Mouse (Mus musculus) thymus, postnatal 0 days (tissue): ENCODE results near the gene Agtrap. TPM values are rescaled to one million over a fixed set of nuclear protein-coding genes. Genes with fewer than 3 reads are reported as not detected.
"Not testable (repeated sequence)": the region's sequence is repeated elsewhere in the genome, so short reads cannot be mapped to it uniquely, and the experiment has no call there.

ENCODE experiments used
- DNase-seq: peaks from one replicate; pipeline ENCODE4 v3.0.0-alpha.2; 2015; ENCODE audit warnings: low spot score
- polyA plus RNA-seq: library from polyadenylated mRNA; unstranded; fragments of >200 nt; fragmentation: Nextera tagmentation; extraction: Ambion mirVana; gene quantifications from 2 replicates; pipeline ENCODE4 v1.2.1, GENCODE M21; 2015

The Agtrap gene
- 43.3 and 45.2 TPM in 2 replicates for polyA plus RNA-seq

GRCm38 (mm10) chr4:148087907-148088527 is at the start of gene Agtrap:
Gene Agtrap (minus strand): TSS chr4:148088031.
- DNase-seq = peak; percentile 93

- no peak for DNase-seq
Measured at GRCm38 (mm10) chr4:148137503-148137902, 49.7 kb upstream of the Agtrap start.

- no peak for DNase-seq
Measured at GRCm38 (mm10) chr4:148134988-148135387, 47.2 kb upstream of the Agtrap start.

- DNase-seq = no peak
Measured at GRCm38 (mm10) chr4:148131497-148132081, 43.8 kb upstream of the Agtrap start.

- no peak for DNase-seq
Measured at GRCm38 (mm10) chr4:148130561-148131413, 43.0 kb upstream of the Agtrap start, which contains the start of gene Draxin. Gene Draxin (minus strand): TSS chr4:148130698.

- DNase-seq = no peak
Measured at GRCm38 (mm10) chr4:148130133-148130532, 42.3 kb upstream of the Agtrap start, which contains the start of gene Mad2l2. Gene Mad2l2 (plus strand): TSS chr4:148130384.

GRCm38 (mm10) chr4:148128672-148129071 is 40.8 kb upstream of the Agtrap start:
- DNase-seq = no peak

- DNase-seq = no peak
Measured at GRCm38 (mm10) chr4:148128241-148128640, 40.4 kb upstream of the Agtrap start.

GRCm38 (mm10) chr4:148122694-148123066 is 34.8 kb upstream of the Agtrap start:
- no peak for DNase-seq

- no peak for DNase-seq
Measured at GRCm38 (mm10) chr4:148121982-148122693, 34.3 kb upstream of the Agtrap start.

GRCm38 (mm10) chr4:148121362-148121761 is 33.5 kb upstream of the Agtrap start:
- no peak for DNase-seq

GRCm38 (mm10) chr4:148120555-148120954 is 32.7 kb upstream of the Agtrap start:
- DNase-seq = no peak

- DNase-seq = not testable (repeated sequence)
Measured at GRCm38 (mm10) chr4:148119578-148119977, 31.7 kb upstream of the Agtrap start.

GRCm38 (mm10) chr4:148117392-148117791 is 29.6 kb upstream of the Agtrap start:
- no peak for DNase-seq

GRCm38 (mm10) chr4:148116657-148117056 is 28.8 kb upstream of the Agtrap start:
- no peak for DNase-seq

GRCm38 (mm10) chr4:148115467-148115866 is 27.6 kb upstream of the Agtrap start:
- DNase-seq = no peak

GRCm38 (mm10) chr4:148114758-148115391 is 27.0 kb upstream of the Agtrap start:
- peak; percentile 82 for DNase-seq

GRCm38 (mm10) chr4:148112519-148112918 is 24.7 kb upstream of the Agtrap start:
- no peak for DNase-seq

- no peak for DNase-seq
Measured at GRCm38 (mm10) chr4:148109215-148109614, 21.4 kb upstream of the Agtrap start.

GRCm38 (mm10) chr4:148108565-148109100 is 20.8 kb upstream of the Agtrap start:
- no peak for DNase-seq
